Mouse (Mus musculus): ENCODE measurements at regions not wholly inside any gene's neighbourhood (a gene's known extent, or its start where the extent isn't known, plus 50 kb on each side); places are given as distances from the start of the nearest gene placed in this dataset.

DNA sequence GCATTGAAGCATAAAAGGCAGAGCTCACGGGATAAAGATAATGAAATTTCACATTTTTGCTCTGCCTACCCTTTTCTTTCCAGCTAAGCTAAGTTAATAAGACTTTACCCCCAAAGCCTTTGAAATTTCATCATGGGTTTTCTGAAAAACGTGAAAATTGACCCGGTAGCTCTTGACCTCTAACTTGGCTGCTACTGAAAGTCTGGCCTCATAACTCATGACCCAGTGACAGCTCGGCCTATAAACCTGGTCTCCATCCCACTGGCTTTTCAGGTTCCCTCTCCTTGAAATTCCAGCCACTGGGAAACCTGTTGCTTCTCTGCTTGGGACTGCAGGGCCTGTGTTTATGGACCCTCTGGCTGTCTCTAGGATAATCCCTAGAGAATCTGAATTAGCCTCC is 2285.3 kb downstream of the 4930444P10Rik start:
- no peak for TF ChIP-seq MAX (IDR thresholded peaks at IDR 0.05; ENCODE audit: low read length)
- TF ChIP-seq POLR2A (IDR thresholded peaks at IDR 0.05; ENCODE audit: low read depth, low read length): no peak
- no peak for TF ChIP-seq TCF12 (IDR thresholded peaks at IDR 0.05; ENCODE audit: low read depth, low read length)
- TF ChIP-seq HCFC1 (IDR thresholded peaks at IDR 0.05; ENCODE audit: low read depth, low read length): no peak
- no peak for TF ChIP-seq EP300 (IDR thresholded peaks at IDR 0.05; ENCODE audit: low read length)
- no peak for TF ChIP-seq CTCF (conservative IDR thresholded peaks at IDR 0.05 in 1 of 2, IDR thresholded peaks at IDR 0.05 in 1 of 2; ENCODE audit: low read depth in 2 of 2, low read length in 2 of 2)
- TF ChIP-seq JUN (IDR thresholded peaks at IDR 0.05; ENCODE audit: insufficient read depth, low read depth, low read length): no peak
- no peak for TF ChIP-seq JUND (conservative IDR thresholded peaks at IDR 0.05; ENCODE audit: low read depth, low read length)
- TF ChIP-seq ZKSCAN1 (IDR thresholded peaks at IDR 0.05; ENCODE audit: borderline replicate concordance, low read depth, low read length): no peak
- no peak for TF ChIP-seq ZMIZ1 (IDR thresholded peaks at IDR 0.05; ENCODE audit: low read depth, low read length)
- no peak for TF ChIP-seq SMC3 (IDR thresholded peaks at IDR 0.05; ENCODE audit: low read depth, low read length)
- TF ChIP-seq E2F4 (IDR thresholded peaks at IDR 0.05; ENCODE audit: insufficient replicate concordance, low read depth, low read length): no peak
- no peak for TF ChIP-seq MAZ (IDR thresholded peaks at IDR 0.05; ENCODE audit: low read depth, low read length)
